Comparison of ENCODE assay signal across 16 mouse cellular contexts in the genomic region with DNA sequence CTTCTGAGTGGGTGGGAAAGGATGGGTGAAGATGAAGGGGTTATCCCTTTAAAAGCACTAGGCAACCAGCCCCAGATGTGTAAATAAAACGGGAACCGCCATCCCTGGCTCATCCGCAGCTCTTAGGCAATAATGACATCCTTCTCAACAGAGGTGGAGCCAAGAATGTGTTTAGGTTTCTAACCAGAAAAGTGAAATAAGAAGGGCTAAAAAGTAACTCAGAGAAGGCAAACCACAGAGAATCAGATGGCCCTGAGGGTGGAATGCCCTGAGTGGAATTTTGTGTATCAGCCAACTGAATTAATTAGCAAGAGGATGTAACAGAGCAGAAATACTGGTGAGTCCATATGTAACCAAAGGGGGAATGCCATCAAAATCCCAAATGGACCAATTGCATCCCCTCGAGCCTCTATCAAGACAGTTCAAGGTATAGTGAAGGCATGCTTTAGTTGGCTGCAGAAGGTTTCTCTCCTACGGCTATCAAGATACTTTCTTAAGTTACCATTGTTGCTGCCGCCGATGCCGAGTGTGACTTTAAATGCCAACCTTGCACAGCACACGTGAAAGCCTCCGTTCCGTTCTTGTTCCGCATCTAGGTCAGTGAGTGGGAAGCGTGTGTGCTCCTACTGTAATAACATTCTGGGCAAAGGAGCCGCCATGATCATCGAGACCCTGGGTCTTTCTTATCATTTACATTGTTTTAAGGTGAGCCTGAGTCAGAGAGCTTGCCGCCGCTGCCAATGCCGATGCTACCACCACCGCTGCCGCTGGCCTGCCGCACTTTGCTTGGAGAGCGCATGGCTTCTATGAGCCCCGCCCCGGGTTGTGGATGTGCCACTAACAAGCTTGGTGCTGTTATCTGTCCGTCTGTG.
DNase-seq lines count a peak whose midpoint lies in the region; ATAC-seq lines count a peak whose summit lies in the region.
"Had no signal": no experiment of that assay in that cellular context is flagged by ENCODE, and none has a peak within 500 bp of the region (broad histone marks: within the 10 kb centered on the region; RNA-seq: fewer than 3 reads in every experiment).

No protein-coding gene starts in this region.

- H3K4me1 ChIP-seq in heart, embryonic 11.5 days (ENCODE audit: control insufficient read depth, insufficient read depth, low read length) = no peaks in the 10 kb centered on the region
- H3K4me1 ChIP-seq in midbrain, embryonic 11.5 days (ENCODE audit: control insufficient read depth, insufficient read depth, low read length) = no peaks in the 10 kb centered on the region; the same call in 1 of the 2 replicates
- H3K4me1 ChIP-seq in midbrain, embryonic 10.5 days = no peaks in the 10 kb centered on the region
- H3K4me1 ChIP-seq: kidney, embryonic 15.5 days; liver, embryonic 15.5 days had no signal

- H3K27me3 ChIP-seq in heart, embryonic 11.5 days (ENCODE audit: control insufficient read depth, insufficient read depth, low read length) = no peaks in the 10 kb centered on the region
- no peaks in the 10 kb centered on the region for H3K27me3 ChIP-seq in midbrain, embryonic 11.5 days (ENCODE audit: control insufficient read depth, insufficient read depth, low read length)
- H3K27me3 ChIP-seq in midbrain, embryonic 10.5 days (ENCODE audit: low read depth, poor library complexity, severe bottlenecking) = no peaks in the 10 kb centered on the region
- H3K27me3 ChIP-seq: heart, embryonic 15.5 days; kidney, embryonic 15.5 days; liver, embryonic 15.5 days had no signal

- peaks cover 13% of the 10 kb centered on the region for H3K36me3 ChIP-seq in heart, embryonic 11.5 days (ENCODE audit: control insufficient read depth, insufficient read depth, low read length)
- no peaks in the 10 kb centered on the region for H3K36me3 ChIP-seq in midbrain, embryonic 11.5 days (ENCODE audit: control insufficient read depth, insufficient read depth, low read length)
- H3K36me3 ChIP-seq in midbrain, embryonic 10.5 days = no peaks in the 10 kb centered on the region
- H3K36me3 ChIP-seq: kidney, embryonic 15.5 days; liver, embryonic 15.5 days had no signal

- intact Hi-C loops in heart, postnatal 14 days (cut with DNase I) = no loop called here

- H3K9me3 ChIP-seq in heart, embryonic 11.5 days (replicated peaks; ENCODE audit: control insufficient read depth, low read length) = no peaks in the 10 kb centered on the region
- H3K9me3 ChIP-seq in midbrain, embryonic 11.5 days (ENCODE audit: control insufficient read depth, low read length) = no peaks in the 10 kb centered on the region
- H3K9me3 ChIP-seq in midbrain, embryonic 10.5 days (replicated peaks) = no peaks in the 10 kb centered on the region
- H3K9me3 ChIP-seq: heart, embryonic 15.5 days; kidney, embryonic 15.5 days; liver, embryonic 15.5 days had no signal

- H3K27ac ChIP-seq in heart, embryonic 11.5 days (ENCODE audit: low read depth, low read length) = no peak overlapping the region
- H3K27ac ChIP-seq in midbrain, embryonic 11.5 days (ENCODE audit: low read depth, low read length) = no peak overlapping the region
- H3K27ac ChIP-seq in midbrain, embryonic 10.5 days (replicated peaks) = no peak overlapping the region
- H3K27ac ChIP-seq: heart, embryonic 15.5 days; kidney, embryonic 15.5 days; liver, embryonic 15.5 days had no signal

- H3K4me2 ChIP-seq in heart, embryonic 11.5 days = no peak overlapping the region
- no peak overlapping the region for H3K4me2 ChIP-seq in midbrain, embryonic 11.5 days
- H3K4me2 ChIP-seq: heart, embryonic 15.5 days; kidney, embryonic 15.5 days; liver, embryonic 15.5 days had no signal

- 90% methylated on average over 25 of the region's 25 CpGs for WGBS in heart, embryonic 11.5 days (ENCODE audit: insufficient replicate concordance)
- 92% methylated on average over 25 of the region's 25 CpGs for WGBS in midbrain, embryonic 11.5 days
- WGBS in midbrain, embryonic 10.5 days = 93% methylated on average over 25 of the region's 25 CpGs

- DNase-seq in heart, postnatal 14 days = peak; percentile 10 to 20
- DNase-seq in midbrain, embryonic 11.5 days (ENCODE audit: low spot score, missing footprints) = peak; percentile 6
- DNase-seq in midbrain, embryonic 10.5 days (ENCODE audit: low spot score) = no peak
- DNase-seq in layer of hippocampus, adult 9-11 months = peak; percentile 66
- DNase-seq in right cerebral cortex, postnatal 36 days (ENCODE audit: low spot score in 2 of 2) = peak; percentile 36 to 53
- no peak for DNase-seq in urinary bladder, postnatal 14 days (ENCODE audit: low spot score)
- no peak for DNase-seq in cerebellum, adult 9-10 months
- DNase-seq: cerebellum, adult 9-11 months; midbrain, embryonic 14.5 days; spleen, adult 18-20 months had no signal

- no peak overlapping the region for H3K9ac ChIP-seq in heart, embryonic 11.5 days (ENCODE audit: low read depth, low read length)
- no peak overlapping the region for H3K9ac ChIP-seq in midbrain, embryonic 11.5 days (ENCODE audit: low read length)
- H3K9ac ChIP-seq: heart, embryonic 15.5 days; kidney, embryonic 15.5 days; liver, embryonic 15.5 days had no signal

- H3K4me3 ChIP-seq in heart, embryonic 11.5 days (ENCODE audit: low read depth, low read length) = no peak overlapping the region
- no peak overlapping the region for H3K4me3 ChIP-seq in midbrain, embryonic 11.5 days (ENCODE audit: low read depth, low read length)
- no peak overlapping the region for H3K4me3 ChIP-seq in midbrain, embryonic 10.5 days
- H3K4me3 ChIP-seq: heart, embryonic 15.5 days; kidney, embryonic 15.5 days; liver, embryonic 15.5 days had no signal

- no peak for ATAC-seq in heart, embryonic 11.5 days (replicated peaks; ENCODE audit: insufficient number of reproducible peaks, low FRiP score, low TSS enrichment)
- ATAC-seq in midbrain, embryonic 11.5 days (ENCODE audit: low FRiP score) = no peak
- ATAC-seq: forebrain, embryonic 16.5 days; hindbrain, embryonic 16.5 days had no signal

Comparison
In these comparisons a context has a peak if more than half of its experiments do, and no peak if none do; other contexts are left out.
1. DNase-seq: peak in heart, postnatal 14 days (2 of 2), midbrain, embryonic 11.5 days (single experiment), layer of hippocampus, adult 9-11 months (single experiment) and right cerebral cortex, postnatal 36 days (2 of 2); none in midbrain, embryonic 10.5 days (single experiment), urinary bladder, postnatal 14 days (single experiment) and cerebellum, adult 9-10 months (single experiment).